Mouse (Mus musculus): ENCODE results near the gene Agrn. TPM values are rescaled to one million over a fixed set of nuclear protein-coding genes. Genes with fewer than 3 reads are reported as not detected.

Gene Agrn
- total and polyA plus RNA-seq, 3 experiments, result 1.7 to 10.6 (median 3.4) TPM

DNA sequence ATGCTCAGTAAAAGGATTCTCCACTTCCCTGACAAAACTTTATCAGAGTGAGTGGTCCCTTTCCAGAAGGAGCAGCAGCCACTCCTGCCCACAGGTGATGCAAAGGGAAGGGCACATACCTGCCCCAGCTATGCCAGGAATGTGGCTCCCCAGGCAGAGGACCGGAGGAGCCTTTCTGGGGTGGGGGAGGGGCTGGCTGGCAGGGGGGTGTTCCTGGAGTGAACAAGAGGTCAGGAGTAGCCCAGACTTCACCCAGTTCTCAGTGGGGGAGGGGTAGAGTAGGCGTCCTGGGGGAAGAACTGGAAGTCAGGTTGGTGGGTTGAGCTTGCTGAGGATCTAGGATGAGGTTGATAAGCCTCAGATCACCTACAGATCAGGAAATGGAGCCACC, 4.1 kb downstream of the Agrn start:
- Histone ChIP-seq H3K9me3 (replicated peaks; ENCODE audit: low read length) (no peaks in the 10 kb centered on the region), H3K36me3 (replicated peaks in 1 of 2; ENCODE audit: control insufficient read depth in 1 of 2, insufficient read depth in 1 of 2, low read length in 1 of 2) (no peaks in the 10 kb centered on the region), H3K4me3 (replicated peaks in 1 of 3; ENCODE audit: low read depth in 2 of 3, low read length in 2 of 3, poor library complexity in 1 of 3) (no peak overlapping the region), H3K4me1 (ENCODE audit: control insufficient read depth in 1 of 2, insufficient read depth in 2 of 2) (peaks cover 3 to 16% of the 10 kb centered on the region in 2 experiments; a peak in 2 of 4 replicates), H3K27me3 (replicated peaks) (peaks cover 15% of the 10 kb centered on the region), H3K27ac (ENCODE audit: insufficient read depth, low read depth) (no peak overlapping the region), H3K9ac (ENCODE audit: insufficient read depth, low read depth) (no peak overlapping the region), H3K4me2 (ENCODE audit: insufficient read depth, low read depth, poor library complexity, severe bottlenecking) (no peak overlapping the region), H3K79me2 (replicated peaks; ENCODE audit: control insufficient read depth, extremely low read depth, insufficient read depth, poor library complexity, severe bottlenecking) (no peaks in the 10 kb centered on the region)
- dilution Hi-C loops (cut with MboI; ENCODE audit: extremely low pct_ligation_motif_present, extremely low pct_unique_long_range_greater_than_20kb, low sequenced_read_pairs), result no loop called here
- no peak for DNase-seq (ENCODE audit: extremely low read depth)
- in situ Hi-C loops (cut with MboI; ENCODE audit: low pct_ligation_motif_present, low pct_unique_long_range_greater_than_20kb, low sequenced_read_pairs), result no loop called here
- TF ChIP-seq ZKSCAN1 (IDR thresholded peaks at IDR 0.05; ENCODE audit: borderline replicate concordance, low read depth, low read length) (no peak), TCF12 (IDR thresholded peaks at IDR 0.05; ENCODE audit: low read depth, low read length) (no peak), PAX5 (IDR thresholded peaks at IDR 0.05; ENCODE audit: low read length) (no peak), MXI1 (IDR thresholded peaks at IDR 0.05; ENCODE audit: low read depth, low read length) (no peak), JUND (conservative IDR thresholded peaks at IDR 0.05; ENCODE audit: low read depth, low read length) (no peak), MAFK (IDR thresholded peaks at IDR 0.05; ENCODE audit: insufficient replicate concordance, low read length) (no peak), BHLHE40 (IDR thresholded peaks at IDR 0.05; ENCODE audit: low read depth, low read length) (no peak), RCOR1 (conservative IDR thresholded peaks at IDR 0.05; ENCODE audit: low read depth, low read length) (no peak), USF2 (conservative IDR thresholded peaks at IDR 0.05; ENCODE audit: low read depth, low read length) (no peak)

DNA sequence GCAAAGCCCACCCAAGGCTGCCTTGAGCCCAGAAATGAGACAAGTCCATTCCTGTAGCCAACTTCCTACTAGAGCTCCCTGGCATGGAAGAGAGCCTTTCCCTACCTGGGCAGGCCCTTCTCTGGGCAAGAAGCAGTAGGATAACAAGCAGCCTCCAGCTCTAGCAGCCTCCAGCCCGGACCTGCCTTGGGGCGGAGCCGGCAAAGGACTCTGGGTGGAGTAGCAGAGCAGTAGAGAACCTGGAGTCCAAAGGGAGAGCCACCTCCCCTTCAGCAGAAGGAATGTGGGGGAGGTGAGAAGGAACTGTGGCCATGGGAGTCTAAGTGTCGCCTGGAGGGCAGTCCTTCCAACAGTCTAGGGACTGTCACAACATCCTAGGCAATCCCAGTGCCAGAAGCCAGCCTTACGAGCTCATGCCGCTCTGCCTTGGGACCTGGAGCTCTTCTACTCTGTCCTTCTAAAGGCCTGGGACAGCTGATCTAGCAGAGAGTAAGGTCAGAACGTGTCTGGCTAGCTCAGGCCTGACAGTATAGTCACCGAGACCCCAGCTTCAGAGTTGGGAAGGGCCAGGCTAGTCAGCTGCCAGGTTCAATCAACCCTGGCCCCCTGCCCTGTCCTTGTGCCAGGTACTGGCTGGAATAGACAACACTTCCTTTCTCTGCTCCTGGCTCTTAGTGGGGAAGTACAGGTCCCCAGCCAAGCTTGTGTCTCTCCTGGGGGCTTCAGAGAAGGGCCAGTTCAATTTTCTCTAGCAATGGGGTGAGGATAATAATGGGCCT, 4.7 kb downstream of the Agrn start:
- dilution Hi-C loops (cut with MboI; ENCODE audit: extremely low pct_ligation_motif_present, extremely low pct_unique_long_range_greater_than_20kb, low sequenced_read_pairs), result no loop called here

More for the DNA sequence above, 4.7 kb downstream of the Agrn start:
- Histone ChIP-seq H3K27me3 (replicated peaks) (peaks cover 15% of the 10 kb centered on the region), H3K79me2 (replicated peaks; ENCODE audit: control insufficient read depth, extremely low read depth, insufficient read depth, poor library complexity, severe bottlenecking) (no peaks in the 10 kb centered on the region), H3K9me3 (replicated peaks; ENCODE audit: low read length) (no peaks in the 10 kb centered on the region), H3K36me3 (replicated peaks in 1 of 2; ENCODE audit: control insufficient read depth in 1 of 2, insufficient read depth in 1 of 2, low read length in 1 of 2) (no peaks in the 10 kb centered on the region), H3K4me1 (ENCODE audit: control insufficient read depth in 1 of 2, insufficient read depth in 2 of 2) (peaks cover 3 to 13% of the 10 kb centered on the region in 2 experiments; a peak in 2 of 4 replicates), H3K4me2 (ENCODE audit: insufficient read depth, low read depth, poor library complexity, severe bottlenecking) (no peak overlapping the region), H3K27ac (ENCODE audit: insufficient read depth, low read depth) (no peak overlapping the region), H3K9ac (ENCODE audit: insufficient read depth, low read depth) (no peak overlapping the region), H3K4me3 (replicated peaks in 1 of 3; ENCODE audit: low read depth in 2 of 3, low read length in 2 of 3, poor library complexity in 1 of 3) (no peak overlapping the region)
- DNase-seq (ENCODE audit: extremely low read depth), result no peak
- TF ChIP-seq MXI1 (IDR thresholded peaks at IDR 0.05; ENCODE audit: low read depth, low read length) (no peak), ZNF384 (IDR thresholded peaks at IDR 0.05; ENCODE audit: low read depth, low read length) (no peak), ZC3H11A (IDR thresholded peaks at IDR 0.05; ENCODE audit: low read depth, low read length) (no peak), KAT2A (IDR thresholded peaks at IDR 0.05; ENCODE audit: insufficient replicate concordance, low read length) (no peak), MAZ (IDR thresholded peaks at IDR 0.05; ENCODE audit: low read depth, low read length) (no peak), POLR2AphosphoS2 (IDR thresholded peaks at IDR 0.05; ENCODE audit: low read depth, low read length) (no peak), MEF2A (IDR thresholded peaks at IDR 0.05; ENCODE audit: borderline replicate concordance, low read depth, low read length) (no peak), GABPA (IDR thresholded peaks at IDR 0.05; ENCODE audit: insufficient replicate concordance, low read depth, low read length) (no peak), USF1 (IDR thresholded peaks at IDR 0.05; ENCODE audit: low read depth, low read length) (no peak), CHD1 (IDR thresholded peaks at IDR 0.05; ENCODE audit: low read depth, low read length) (no peak), NRF1 (IDR thresholded peaks at IDR 0.05; ENCODE audit: low read depth, low read length) (no peak), CTCF (conservative IDR thresholded peaks at IDR 0.05 in 1 of 2, IDR thresholded peaks at IDR 0.05 in 1 of 2; ENCODE audit: low read depth in 2 of 2, low read length in 2 of 2) (no peak), EP300 (IDR thresholded peaks at IDR 0.05; ENCODE audit: low read length) (no peak), PAX5 (IDR thresholded peaks at IDR 0.05; ENCODE audit: low read length) (no peak), NELFE (IDR thresholded peaks at IDR 0.05; ENCODE audit: low read depth, low read length) (no peak), ETS1 (conservative IDR thresholded peaks at IDR 0.05; ENCODE audit: low read depth, low read length) (no peak), JUN (IDR thresholded peaks at IDR 0.05; ENCODE audit: insufficient read depth, low read depth, low read length) (no peak), IRF4 (IDR thresholded peaks at IDR 0.05; ENCODE audit: low read depth, low read length) (no peak), RAD21 (IDR thresholded peaks at IDR 0.05; ENCODE audit: low read depth, low read length) (no peak), SMC3 (IDR thresholded peaks at IDR 0.05; ENCODE audit: low read depth, low read length) (no peak)
- in situ Hi-C loops (cut with MboI; ENCODE audit: low pct_ligation_motif_present, low pct_unique_long_range_greater_than_20kb, low sequenced_read_pairs), result no loop called here
